Mouse (Mus musculus) stomach, embryonic 14.5 days (tissue): ENCODE data around the gene Dnajc13. TPM values are rescaled to one million over a fixed set of nuclear protein-coding genes. Genes with fewer than 3 reads are reported as not detected.

Source experiments
- ATAC-seq: fragments of 200-750 bp; cut with Nextera tagmentation; 2 replicates; pipeline ENCODE4 v1.8.0; 2017; ENCODE audit warnings: low read depth, moderate TSS enrichment; ENCODE audit not compliant: insufficient number of reproducible peaks, insufficient read depth, low FRiP score
- H3K27ac ChIP-seq: fragments of 300-500 bp; sonication (generic); 2 replicates; pipeline ENCODE4 v1.5.1; 2014; ENCODE audit warnings: mild to moderate bottlenecking, low read length, moderate library complexity, mixed read lengths
- H3K27me3 ChIP-seq: fragments of 300-500 bp; sonication (generic); 2 replicates; pipeline ENCODE4 v1.6.1; 2014; ENCODE audit warnings: low read length, control low read depth, mixed read lengths; ENCODE audit not compliant: control insufficient read depth, insufficient read depth
- H3K36me3 ChIP-seq: fragments of 300-500 bp; sonication (generic); 2 replicates; pipeline ENCODE4 v1.6.1; 2014; ENCODE audit warnings: mild to moderate bottlenecking, control low read depth, low read length, moderate library complexity, mixed read lengths; ENCODE audit not compliant: control insufficient read depth, insufficient read depth
- H3K4me1 ChIP-seq: fragments of 300-500 bp; sonication (generic); 2 replicates; pipeline ENCODE4 v1.6.1; 2014; ENCODE audit warnings: low read length, control low read depth, mixed read lengths; ENCODE audit not compliant: control insufficient read depth, insufficient read depth
- H3K4me2 ChIP-seq: fragments of 300-500 bp; sonication (generic); replicated peaks from 2 replicates; pipeline ENCODE4 v1.6.1; 2014; ENCODE audit warnings: low read depth, low read length, control low read depth
- H3K4me3 ChIP-seq: fragments of 300-500 bp; sonication (generic); 2 replicates; pipeline ENCODE4 v1.5.1; 2014; ENCODE audit warnings: low read depth, low read length, control low read depth
- H3K9ac ChIP-seq: fragments of 300-500 bp; sonication (generic); replicated peaks from 2 replicates; pipeline ENCODE4 v1.6.1; 2014; ENCODE audit warnings: low read depth, mild to moderate bottlenecking, control low read depth, low read length, moderate library complexity, mixed read lengths
- H3K9me3 ChIP-seq: fragments of 300-500 bp; sonication (generic); 2 replicates; pipeline ENCODE4 v1.6.1; 2016; ENCODE audit warnings: low read depth, low read length, control low read depth; ENCODE audit not compliant: control insufficient read depth
- WGBS: fragments of 180-500 bp; shearing (Covaris S2); extraction: QIAGEN DNeasy Blood & Tissue Kit; methylation state at CpG from one replicate; pipeline ENCODE4 v1.1.7; 2014; 5-methylcytosine and 5-hydroxymethylcytosine counted together
- polyA plus RNA-seq: library from polyadenylated mRNA; unstranded; fragments of >200 nt; fragmentation: Nextera tagmentation; extraction: Ambion mirVana; gene quantifications from 2 replicates; pipeline ENCODE4 v1.2.1, GENCODE M21; 2014

Gene Dnajc13
- polyA plus RNA-seq, 1 experiment from 2014 or later, result 37.7 TPM

DNA sequence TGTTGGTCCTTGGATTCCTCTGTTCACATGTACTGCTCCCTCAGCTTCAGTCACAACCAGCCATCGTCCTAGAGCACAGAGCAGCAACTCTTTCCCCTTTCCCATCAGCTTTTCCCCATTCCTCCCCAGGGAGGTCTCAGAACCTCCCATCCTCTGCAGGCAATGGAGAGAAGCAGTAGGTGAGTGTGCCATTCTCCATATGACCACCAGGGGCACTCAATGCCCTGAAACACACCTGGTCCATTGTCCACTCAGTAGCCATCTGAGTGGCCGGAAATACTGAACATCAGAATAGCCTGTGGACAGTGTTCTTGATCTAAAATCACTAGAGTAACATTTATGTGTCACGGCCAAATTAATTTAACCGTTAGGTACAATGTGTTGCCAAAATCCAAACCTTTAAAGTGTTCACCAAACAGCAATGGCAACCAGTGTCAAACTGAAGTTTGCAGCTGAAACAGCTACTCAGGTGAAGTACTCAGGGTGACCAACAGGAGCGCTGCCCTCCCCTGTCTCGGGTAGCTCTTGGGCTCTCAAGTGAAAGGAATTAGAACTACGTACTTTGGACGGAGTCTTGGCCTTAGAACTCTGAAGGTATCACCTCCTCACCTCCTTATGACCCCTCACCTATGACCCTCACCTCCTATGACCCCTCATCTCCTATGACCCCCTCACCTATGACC is 118.3 kb downstream of the Dnajc13 start:
- 79% methylated on average over 8 of the region's 8 CpGs for WGBS
- Histone ChIP-seq H3K4me1 (no peaks in the 10 kb centered on the region), H3K4me3 (no peak overlapping the region), H3K9me3 (no peaks in the 10 kb centered on the region), H3K27me3 (no peaks in the 10 kb centered on the region), H3K36me3 (no peaks in the 10 kb centered on the region), H3K4me2 (no peak overlapping the region), H3K9ac (no peak overlapping the region), H3K27ac (no peak overlapping the region)
- no peak for ATAC-seq

DNA sequence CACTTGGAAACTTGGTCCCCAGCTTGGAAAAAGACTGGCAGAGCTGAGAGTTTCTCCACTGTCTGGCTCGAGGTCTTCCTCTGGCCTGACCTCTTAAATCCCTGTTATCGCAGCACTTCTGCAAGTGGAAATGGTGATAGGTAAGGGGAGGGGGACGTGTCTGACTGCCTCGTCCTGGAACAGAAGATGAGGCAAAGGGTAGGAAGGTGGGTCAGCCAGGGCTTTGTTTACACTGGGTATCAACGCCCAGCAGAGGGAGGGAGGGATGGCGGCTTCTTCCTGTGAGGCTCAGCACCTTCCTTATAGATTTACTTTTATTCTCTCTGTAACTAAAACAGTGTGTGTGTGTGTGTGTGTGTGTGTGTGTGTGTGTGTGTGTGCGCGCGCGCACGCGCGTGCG is 119.9 kb downstream of the Dnajc13 start:
- Histone ChIP-seq H3K27me3 (no peaks in the 10 kb centered on the region), H3K4me1 (no peaks in the 10 kb centered on the region)
- 60% methylated on average over 14 of the region's 14 CpGs for WGBS

DNA sequence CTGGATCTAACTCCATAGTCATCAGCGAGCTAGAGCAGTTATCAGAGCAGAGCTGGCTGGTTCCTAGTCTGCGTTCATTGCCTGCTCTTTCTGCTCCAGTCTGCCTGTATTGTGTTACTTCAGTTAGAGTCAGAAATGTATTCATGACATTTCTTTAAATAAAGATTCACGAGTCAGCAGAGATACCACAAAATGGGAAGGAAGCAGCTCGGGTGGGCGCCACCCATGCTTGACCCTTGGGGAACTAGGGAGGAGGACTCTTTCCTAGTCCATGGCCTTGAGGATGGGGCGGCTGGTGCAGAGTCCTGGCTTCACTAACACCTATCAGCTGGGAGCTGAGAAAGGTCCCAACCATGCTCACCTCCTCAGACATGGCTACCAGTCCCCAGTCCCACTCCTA is 122.4 kb downstream of the Dnajc13 start:
- Histone ChIP-seq H3K27ac (no peak overlapping the region), H3K4me1 (no peaks in the 10 kb centered on the region), H3K4me3 (no peak overlapping the region), H3K4me2 (no peak overlapping the region), H3K9ac (no peak overlapping the region), H3K36me3 (no peaks in the 10 kb centered on the region), H3K9me3 (no peaks in the 10 kb centered on the region), H3K27me3 (no peaks in the 10 kb centered on the region)
- no peak for ATAC-seq
- 81% methylated on average over 6 of the region's 6 CpGs for WGBS

More for the DNA sequence above, 119.9 kb downstream of the Dnajc13 start:
- Histone ChIP-seq H3K4me3 (no peak overlapping the region), H3K9me3 (no peaks in the 10 kb centered on the region), H3K27ac (no peak overlapping the region), H3K9ac (no peak overlapping the region), H3K4me2 (no peak overlapping the region), H3K36me3 (no peaks in the 10 kb centered on the region)
- ATAC-seq, result no peak

DNA sequence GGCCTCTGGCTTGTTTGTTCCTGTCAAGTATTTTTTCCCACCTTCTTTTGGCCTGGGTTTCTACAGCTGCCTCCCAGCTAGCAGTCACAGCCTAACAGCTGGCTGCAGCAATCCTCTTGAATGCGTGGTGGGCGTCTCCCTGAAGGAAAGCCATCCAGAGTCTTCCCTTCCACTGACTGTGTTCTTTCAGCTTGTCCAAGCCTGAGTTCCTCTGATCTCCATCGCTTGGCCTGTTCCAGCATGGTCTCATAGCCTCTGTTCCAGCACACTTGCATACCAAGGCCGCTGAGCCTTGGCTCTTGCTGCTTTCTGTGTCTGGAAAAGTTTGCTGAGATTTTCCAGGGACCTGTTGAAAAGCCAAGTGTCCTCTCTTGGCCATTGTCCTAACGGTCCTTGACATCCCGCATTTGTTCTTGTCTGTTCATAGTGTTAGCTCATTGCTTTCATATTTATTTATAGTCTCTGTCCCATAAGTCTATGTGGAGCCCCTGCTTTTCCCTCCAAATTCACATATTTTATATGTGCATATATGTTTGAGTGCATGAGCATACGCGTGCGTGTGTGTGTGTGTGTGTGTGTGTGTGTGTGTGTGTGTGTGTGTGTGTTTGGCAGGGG is 132.5 kb downstream of the Dnajc13 start:
- peak; percentile 61; the same call in 1 of the 2 replicates for ATAC-seq
- Histone ChIP-seq H3K4me3 (no peak overlapping the region), H3K27me3 (no peaks in the 10 kb centered on the region), H3K9me3 (no peaks in the 10 kb centered on the region), H3K36me3 (no peaks in the 10 kb centered on the region), H3K27ac (no peak overlapping the region), H3K4me1 (no peaks in the 10 kb centered on the region), H3K9ac (no peak overlapping the region), H3K4me2 (no peak overlapping the region)
- 72% methylated on average over 9 of the region's 9 CpGs for WGBS

DNA sequence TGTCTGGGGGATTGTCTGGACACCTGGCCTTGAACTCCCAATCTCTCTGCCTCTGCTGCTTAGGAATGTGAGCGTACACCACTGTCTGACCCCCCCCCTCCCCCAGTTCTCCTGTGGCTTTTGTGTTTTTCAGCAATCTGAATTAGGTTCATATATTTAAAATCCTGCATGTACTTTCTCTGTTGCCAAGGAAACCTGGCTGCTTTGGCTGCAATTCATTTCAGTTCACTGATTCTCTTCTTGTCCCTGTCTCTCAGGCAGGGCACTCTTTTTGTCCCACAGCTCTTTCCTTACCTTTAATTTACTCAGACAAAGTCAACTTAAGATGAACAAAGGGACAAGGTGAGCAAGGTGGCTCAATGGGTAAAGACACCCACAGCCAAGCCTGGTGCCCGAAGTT is 134.6 kb downstream of the Dnajc13 start:
- Histone ChIP-seq H3K9me3 (no peaks in the 10 kb centered on the region), H3K4me1 (peaks cover 9% of the 10 kb centered on the region), H3K9ac (no peak overlapping the region), H3K27ac (no peak overlapping the region), H3K27me3 (no peaks in the 10 kb centered on the region), H3K36me3 (no peaks in the 10 kb centered on the region), H3K4me2 (no peak overlapping the region), H3K4me3 (no peak overlapping the region)
- 59% methylated on average over 2 of the region's 2 CpGs for WGBS
- no peak for ATAC-seq

DNA sequence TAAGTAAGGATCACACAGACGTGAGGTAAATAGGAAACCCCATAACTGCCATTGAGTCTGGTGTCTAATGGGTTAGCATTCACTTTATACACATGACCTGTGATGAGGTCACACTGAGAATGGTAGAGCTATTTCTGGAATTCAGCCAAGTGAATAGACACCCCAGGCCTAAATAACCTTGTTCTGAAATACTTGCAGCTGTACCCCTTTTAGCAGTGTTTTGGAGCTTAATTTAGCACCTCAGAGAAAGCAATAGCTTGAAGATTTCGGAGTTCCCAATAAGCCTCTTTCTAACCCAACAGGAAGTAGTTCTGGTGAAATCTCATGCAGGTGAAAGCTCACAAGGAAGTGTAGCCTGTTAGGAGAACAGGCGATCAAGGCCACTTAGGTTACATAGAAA is 135.9 kb downstream of the Dnajc13 start, which contains the start of gene Ackr4:
Gene Ackr4, minus strand, starts transcription at position 101 of the 400 bp plus-strand sequence.
- H3K4me2 ChIP-seq, result no peak within 1 kb of the TSS
- 82% methylated on average over 3 of the region's 3 CpGs for WGBS
- no peak for ATAC-seq
- H3K9ac ChIP-seq, result no peak within 1 kb of the TSS
- no peaks in the 10 kb centered on the region for H3K9me3 ChIP-seq
- no peaks in the 10 kb centered on the region for H3K27me3 ChIP-seq
- no peak within 1 kb of the TSS for H3K4me3 ChIP-seq
- H3K36me3 ChIP-seq, result no peaks in the 10 kb centered on the region
- peaks cover 9% of the 10 kb centered on the region for H3K4me1 ChIP-seq
- no peak within 1 kb of the TSS for H3K27ac ChIP-seq

DNA sequence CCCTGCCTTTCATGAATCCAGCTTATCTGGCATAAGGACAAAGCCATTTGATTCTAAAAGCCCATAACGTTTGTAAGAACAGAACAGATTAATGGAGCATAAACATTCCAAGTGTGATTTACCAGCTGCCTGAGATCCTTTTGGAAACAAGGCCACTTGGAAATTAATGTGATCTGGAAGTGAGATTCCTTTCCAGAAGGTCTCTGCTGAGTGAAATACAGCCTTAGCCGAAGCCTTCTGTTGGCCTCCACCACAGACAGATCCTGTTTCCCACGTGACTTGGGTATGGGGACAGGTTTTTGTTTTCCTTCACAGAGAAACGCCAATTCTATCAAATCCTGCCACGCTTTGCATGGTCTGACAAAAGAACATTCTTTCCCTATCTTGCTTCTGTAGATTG is 139.1 kb downstream of the Dnajc13 start:
- Histone ChIP-seq H3K9me3 (no peaks in the 10 kb centered on the region), H3K27ac (no peak overlapping the region), H3K36me3 (no peaks in the 10 kb centered on the region), H3K4me2 (no peak overlapping the region), H3K27me3 (no peaks in the 10 kb centered on the region), H3K9ac (no peak overlapping the region), H3K4me3 (no peak overlapping the region), H3K4me1 (peaks cover 9% of the 10 kb centered on the region)
- 24% methylated on average over 5 of the region's 5 CpGs for WGBS
- no peak for ATAC-seq

DNA sequence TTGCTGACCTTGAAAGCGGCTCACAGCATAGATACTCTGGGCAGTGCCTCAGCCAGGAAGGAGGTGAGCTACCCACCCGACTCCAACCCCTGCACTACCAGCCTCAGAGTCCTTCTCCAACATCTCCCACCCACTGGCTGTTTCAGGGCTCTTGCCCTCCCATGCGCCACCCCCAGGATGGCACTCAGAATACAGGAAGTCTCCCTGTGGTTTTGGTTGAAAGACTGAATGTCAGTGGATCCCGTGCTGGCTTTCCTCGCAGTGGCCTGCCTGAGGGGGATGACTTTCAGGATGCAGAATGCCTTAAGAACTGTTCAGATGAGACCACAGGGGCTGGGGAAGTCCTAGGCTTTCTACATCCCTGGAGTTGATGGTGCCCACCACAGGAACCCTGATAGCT is 139.6 kb downstream of the Dnajc13 start:
- H3K27ac ChIP-seq, result no peak overlapping the region
- no peak overlapping the region for H3K9ac ChIP-seq
- no peaks in the 10 kb centered on the region for H3K36me3 ChIP-seq
- no peaks in the 10 kb centered on the region for H3K27me3 ChIP-seq
- H3K4me3 ChIP-seq, result no peak overlapping the region
- ATAC-seq, result no peak
- H3K4me1 ChIP-seq, result peaks cover 9% of the 10 kb centered on the region
- H3K4me2 ChIP-seq, result no peak overlapping the region
- no peaks in the 10 kb centered on the region for H3K9me3 ChIP-seq
- 84% methylated on average over 5 of the region's 5 CpGs for WGBS
